Mouse (Mus musculus): ENCODE results near the gene Efcab8. TPM values are rescaled to one million over a fixed set of nuclear protein-coding genes. Genes with fewer than 3 reads are reported as not detected.

Efcab8 gene
- total and polyA plus RNA-seq, 3 experiments: 0.08 to 0.42 (median 0.39) TPM

Other genes with a start within 250 kb of the Efcab8 start
- 3.5 and 3.7 TPM in 2 replicates for gene Nol4l, start 250.0 kb upstream of the Efcab8 start, total RNA-seq (2012; rRNA removed)
- gene Nol4l, start 250.0 kb upstream of the Efcab8 start, total RNA-seq (2014; rRNA removed): 1.0 and 1.3 TPM in 2 replicates
- 1.9 and 3.5 TPM in 2 replicates for gene Nol4l, start 250.0 kb upstream of the Efcab8 start, polyA plus RNA-seq (2012; ENCODE audit: insufficient read length, low read depth)
- 18.9 and 22.2 TPM in 2 replicates for gene Commd7, start 147.2 kb upstream of the Efcab8 start, total RNA-seq (2012; rRNA removed)
- gene Commd7, start 147.2 kb upstream of the Efcab8 start, total RNA-seq (2014; rRNA removed): 28.4 and 29.1 TPM in 2 replicates
- gene Commd7, start 147.2 kb upstream of the Efcab8 start, polyA plus RNA-seq (2012; ENCODE audit: insufficient read length, low read depth): 34.7 and 35.2 TPM in 2 replicates
- 8.4 TPM in 2 replicates for gene Dnmt3b, start 130.5 kb upstream of the Efcab8 start, total RNA-seq (2012; rRNA removed)
- gene Dnmt3b, start 130.5 kb upstream of the Efcab8 start, total RNA-seq (2014; rRNA removed): 5.3 and 6.0 TPM in 2 replicates
- gene Dnmt3b, start 130.5 kb upstream of the Efcab8 start, polyA plus RNA-seq (2012; ENCODE audit: insufficient read length, low read depth): 8.9 and 9.4 TPM in 2 replicates
- gene Dnmt3c, start 83.3 kb upstream of the Efcab8 start, total RNA-seq (2012; rRNA removed): 0.04 TPM in 1 of 2 replicates, not detected in the other
- gene Dnmt3c, start 83.3 kb upstream of the Efcab8 start, total RNA-seq (2014; rRNA removed): 0.14 TPM in 1 of 2 replicates, not detected in the other
- not detected in 2 replicates for gene Dnmt3c, start 83.3 kb upstream of the Efcab8 start, polyA plus RNA-seq (2012; ENCODE audit: insufficient read length, low read depth)
- 30.8 and 44.7 TPM in 2 replicates for gene Mapre1, start 38.7 kb upstream of the Efcab8 start, total RNA-seq (2012; rRNA removed)
- 136 and 163 TPM in 2 replicates for gene Mapre1, start 38.7 kb upstream of the Efcab8 start, total RNA-seq (2014; rRNA removed)
- 134 and 148 TPM in 2 replicates for gene Mapre1, start 38.7 kb upstream of the Efcab8 start, polyA plus RNA-seq (2012; ENCODE audit: insufficient read length, low read depth)
- gene Sun5, start 91.2 kb downstream of the Efcab8 start, total RNA-seq (2012; rRNA removed): 0.30 TPM in 1 of 2 replicates, not detected in the other
- gene Sun5, start 91.2 kb downstream of the Efcab8 start, total RNA-seq (2014; rRNA removed): not detected in 2 replicates
- gene Sun5, start 91.2 kb downstream of the Efcab8 start, polyA plus RNA-seq (2012; ENCODE audit: insufficient read length, low read depth): not detected in 2 replicates
- gene Bpifb2, start 95.1 kb downstream of the Efcab8 start, total RNA-seq (2012; rRNA removed): not detected in 2 replicates
- gene Bpifb2, start 95.1 kb downstream of the Efcab8 start, total RNA-seq (2014; rRNA removed): not detected in 2 replicates
- not detected in 2 replicates for gene Bpifb2, start 95.1 kb downstream of the Efcab8 start, polyA plus RNA-seq (2012; ENCODE audit: insufficient read length, low read depth)
- not detected in 2 replicates for gene Bpifb6, start 120.5 kb downstream of the Efcab8 start, total RNA-seq (2012; rRNA removed)
- gene Bpifb6, start 120.5 kb downstream of the Efcab8 start, total RNA-seq (2014; rRNA removed): not detected in 2 replicates
- not detected in 2 replicates for gene Bpifb6, start 120.5 kb downstream of the Efcab8 start, polyA plus RNA-seq (2012; ENCODE audit: insufficient read length, low read depth)
- not detected in 2 replicates for gene Bpifb3, start 138.3 kb downstream of the Efcab8 start, total RNA-seq (2012; rRNA removed)
- gene Bpifb3, start 138.3 kb downstream of the Efcab8 start, total RNA-seq (2014; rRNA removed): not detected in 2 replicates
- not detected in 2 replicates for gene Bpifb3, start 138.3 kb downstream of the Efcab8 start, polyA plus RNA-seq (2012; ENCODE audit: insufficient read length, low read depth)
- not detected in 2 replicates for gene Bpifb4, start 158.3 kb downstream of the Efcab8 start, total RNA-seq (2012; rRNA removed)
- not detected in 2 replicates for gene Bpifb4, start 158.3 kb downstream of the Efcab8 start, total RNA-seq (2014; rRNA removed)
- not detected in 2 replicates for gene Bpifb4, start 158.3 kb downstream of the Efcab8 start, polyA plus RNA-seq (2012; ENCODE audit: insufficient read length, low read depth)
- gene Bpifa6, start 195.0 kb downstream of the Efcab8 start, total RNA-seq (2012; rRNA removed): not detected in 2 replicates
- gene Bpifa6, start 195.0 kb downstream of the Efcab8 start, total RNA-seq (2014; rRNA removed): not detected in 2 replicates
- not detected in 2 replicates for gene Bpifa6, start 195.0 kb downstream of the Efcab8 start, polyA plus RNA-seq (2012; ENCODE audit: insufficient read length, low read depth)
- gene Bpifa2, start 228.3 kb downstream of the Efcab8 start, total RNA-seq (2012; rRNA removed): not detected in 2 replicates
- gene Bpifa2, start 228.3 kb downstream of the Efcab8 start, total RNA-seq (2014; rRNA removed): not detected in 2 replicates
- not detected in 2 replicates for gene Bpifa2, start 228.3 kb downstream of the Efcab8 start, polyA plus RNA-seq (2012; ENCODE audit: insufficient read length, low read depth)

Data from CH12.LX (cell line).